Mouse (Mus musculus) T-helper 2 cell (primary cell): ENCODE results near the gene Rbm10.

Experiments
- in situ Hi-C: fragments of 300-600 bp; cut with MboI, MseI; formaldehyde crosslinking; loops from one replicate; pipeline ENCODE4 v1.15.1; 2025; ENCODE audit warnings: high pct_unique_total_duplicates

Gene Rbm10

DNA sequence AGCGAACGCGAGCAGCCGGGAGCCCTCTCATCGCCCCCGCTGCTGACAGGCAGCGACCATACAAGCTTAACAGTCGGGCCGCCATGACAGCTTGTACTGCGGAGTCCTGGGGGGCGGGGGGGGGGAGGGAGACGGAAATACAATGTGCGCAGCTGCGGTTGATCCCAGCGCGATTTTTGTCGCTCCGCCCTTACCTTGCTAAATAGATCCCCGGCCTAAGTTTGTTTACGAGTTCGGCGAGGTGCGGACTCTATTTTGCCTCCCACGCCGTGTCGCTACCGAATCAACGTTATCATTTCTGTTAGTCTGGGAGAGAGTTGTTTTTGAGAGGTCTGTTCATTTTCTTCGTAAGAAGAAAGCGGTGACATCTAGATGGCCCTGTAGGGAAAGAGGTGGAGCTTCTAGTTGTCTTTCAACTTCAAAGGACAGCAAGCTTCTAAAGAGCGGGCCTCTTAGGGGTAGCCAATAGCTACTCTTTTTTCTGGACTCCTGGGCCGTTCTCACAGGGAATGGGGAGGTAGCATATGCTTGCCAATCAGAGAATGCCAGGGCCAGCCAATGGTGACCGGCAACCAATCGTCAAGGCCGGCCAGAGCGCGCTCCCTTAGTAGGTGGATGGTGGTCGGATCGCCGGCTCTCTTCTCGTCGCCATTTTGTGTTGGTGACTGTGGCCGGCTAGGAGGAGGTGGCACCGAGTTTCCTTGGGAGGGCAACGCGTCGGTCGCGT is at the start of gene Rbm10, which contains the start of gene Ndufb11:
Rbm10 (plus strand) TSS at position 328 of the 727 bp plus-strand sequence.
Ndufb11 (minus strand) TSS at position 444 of the 727 bp plus-strand sequence.
- in situ Hi-C loops: no loop called here

DNA sequence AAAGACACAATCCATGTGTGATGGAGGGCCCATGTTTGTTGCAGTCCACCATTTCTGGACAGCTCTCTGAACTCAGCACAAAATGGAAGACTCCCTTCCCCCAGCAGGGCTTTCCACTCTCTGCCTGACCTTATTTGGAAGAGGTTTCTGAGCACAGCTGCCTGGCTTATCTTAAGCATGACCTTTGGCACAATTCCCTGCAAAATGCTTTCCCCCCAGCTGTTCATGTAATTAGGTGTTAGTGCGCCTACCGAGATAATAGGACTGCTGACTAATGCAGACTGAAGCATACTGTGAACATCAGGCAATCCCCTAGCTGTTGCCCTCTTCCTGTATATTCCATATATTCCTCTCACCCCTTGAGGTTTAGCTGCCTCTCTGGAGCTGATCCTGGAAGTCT is 46.3 kb upstream of the Rbm10 start:
- in situ Hi-C loops: loop anchor here (5.0 to 25.0 kb wide), 2 partner anchors 41 to 559 kb away; no protein-coding TSS in a partner anchor

DNA sequence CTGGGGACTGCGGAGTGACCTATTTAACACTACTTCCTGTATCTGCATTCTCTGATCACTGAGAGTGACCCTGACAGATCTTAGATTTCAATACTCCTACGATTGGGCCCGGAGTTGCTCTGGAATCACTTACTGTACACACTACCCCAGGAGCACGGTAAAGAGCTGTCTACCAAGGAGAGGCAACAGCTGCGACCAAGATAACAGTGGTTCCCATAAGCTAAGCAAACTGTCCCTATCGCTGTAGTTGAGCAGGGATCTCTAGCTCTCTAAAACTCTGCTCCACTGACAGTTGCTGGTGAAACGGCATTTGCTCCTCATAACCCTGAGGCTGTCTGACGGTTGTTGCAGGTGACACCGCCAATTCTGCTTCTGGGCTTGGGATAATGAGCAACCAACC is 44.6 kb upstream of the Rbm10 start:
- in situ Hi-C loops: loop anchor here (5.0 to 25.0 kb wide), 2 partner anchors 40 to 560 kb away; no protein-coding TSS in a partner anchor

DNA sequence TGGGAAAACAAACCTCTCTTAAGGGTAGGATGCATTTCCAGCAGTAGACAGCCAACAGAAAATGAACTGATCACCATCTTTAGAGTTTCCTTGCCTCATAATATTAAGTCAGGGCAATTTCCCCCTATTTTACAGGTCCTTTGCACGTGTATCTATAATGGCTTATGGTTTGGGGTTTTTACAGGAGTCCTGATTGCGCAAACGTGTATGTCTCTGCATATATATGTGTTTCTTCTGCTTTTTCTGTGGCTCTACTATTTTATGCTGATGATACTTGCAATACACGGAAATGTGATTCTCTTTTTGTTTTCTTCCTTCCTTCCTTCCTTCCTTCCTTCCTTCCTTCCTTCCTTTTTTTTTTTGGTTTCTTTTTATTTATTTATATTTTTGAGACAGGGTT is 43.4 kb upstream of the Rbm10 start:
- in situ Hi-C loops: loop anchor here (5.0 to 25.0 kb wide), 2 partner anchors 38 to 562 kb away; no protein-coding TSS in a partner anchor

DNA sequence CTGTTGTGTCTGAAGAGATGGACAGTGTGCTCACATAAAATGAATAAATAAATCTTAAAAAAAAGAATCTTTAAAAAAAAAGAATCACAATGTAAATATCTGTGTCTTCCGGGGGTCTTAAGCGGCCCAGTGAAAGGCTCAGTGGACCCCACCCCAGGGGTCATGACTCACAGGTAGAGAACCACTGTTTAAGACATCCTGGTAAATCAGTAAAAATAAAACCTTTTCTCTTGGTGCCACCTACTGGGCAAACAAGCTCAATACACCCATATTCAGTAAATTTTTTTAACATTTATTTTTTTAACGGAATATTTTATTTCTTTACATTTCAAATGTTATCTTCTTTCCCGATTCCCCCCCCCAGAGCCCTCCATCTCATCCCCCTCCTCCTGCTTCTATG is 29.3 kb upstream of the Rbm10 start:
- in situ Hi-C loops: no loop called here

DNA sequence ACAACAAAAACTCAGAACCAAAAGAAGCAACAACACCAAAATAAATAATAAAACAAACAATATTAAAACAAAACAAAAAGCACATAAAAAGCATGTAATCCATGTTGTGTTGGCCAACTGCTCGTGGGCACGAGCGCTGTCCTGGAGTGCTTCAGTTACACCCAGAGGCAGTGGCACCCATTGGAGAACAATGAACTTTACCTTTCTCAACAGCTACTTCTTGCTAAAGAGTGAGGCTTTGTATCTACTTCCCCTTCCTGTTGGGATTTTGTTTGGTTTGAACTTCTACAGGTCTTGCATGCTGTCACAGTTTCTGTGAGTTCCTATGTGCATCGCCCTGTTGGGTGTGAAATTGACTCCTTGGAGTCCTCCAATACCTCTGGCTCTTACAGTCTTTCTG is 8.8 kb upstream of the Rbm10 start:
- in situ Hi-C loops: no loop called here

DNA sequence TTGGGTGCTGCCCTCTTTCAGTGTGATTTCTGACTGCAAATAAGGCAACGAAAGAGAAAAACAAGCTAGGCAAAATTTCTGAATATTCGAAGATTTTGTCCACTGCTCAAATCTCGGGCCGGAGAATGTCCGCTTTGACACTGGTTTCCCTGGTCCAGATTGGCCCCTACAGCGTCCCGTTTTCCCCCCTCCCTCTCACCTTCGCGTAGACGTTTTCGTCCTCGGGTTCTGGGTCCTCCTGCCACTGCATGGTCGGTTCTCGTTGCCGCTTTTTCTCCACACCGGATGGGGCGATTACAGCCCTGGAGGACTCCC is 485 bp upstream of the Rbm10 start:
- in situ Hi-C loops: no loop called here

DNA sequence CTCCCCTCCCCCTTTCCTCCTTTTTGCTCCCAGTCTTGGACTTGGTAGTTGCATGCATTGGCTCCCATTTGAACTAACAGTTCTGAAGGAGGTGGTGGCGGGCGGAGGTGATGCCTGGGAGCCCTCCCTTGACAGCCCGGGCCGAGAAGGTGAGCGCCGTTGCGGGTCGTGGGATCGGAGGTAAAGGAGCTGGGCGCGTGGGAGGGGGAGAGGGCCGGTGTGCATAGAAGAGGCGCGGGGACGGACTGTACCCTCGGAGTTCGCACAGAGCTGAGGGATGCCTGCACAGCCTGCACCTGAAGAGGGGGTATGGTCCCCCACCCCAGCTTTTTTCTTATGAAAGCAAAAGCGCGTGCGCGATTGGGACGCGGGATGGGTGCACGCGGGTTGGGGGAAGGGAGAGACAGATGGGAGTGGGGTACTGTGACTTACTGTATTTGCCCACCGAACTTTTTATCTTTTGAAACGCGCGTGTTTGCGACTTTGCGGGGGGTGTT is 648 bp downstream of the Rbm10 start:
- in situ Hi-C loops: no loop called here

DNA sequence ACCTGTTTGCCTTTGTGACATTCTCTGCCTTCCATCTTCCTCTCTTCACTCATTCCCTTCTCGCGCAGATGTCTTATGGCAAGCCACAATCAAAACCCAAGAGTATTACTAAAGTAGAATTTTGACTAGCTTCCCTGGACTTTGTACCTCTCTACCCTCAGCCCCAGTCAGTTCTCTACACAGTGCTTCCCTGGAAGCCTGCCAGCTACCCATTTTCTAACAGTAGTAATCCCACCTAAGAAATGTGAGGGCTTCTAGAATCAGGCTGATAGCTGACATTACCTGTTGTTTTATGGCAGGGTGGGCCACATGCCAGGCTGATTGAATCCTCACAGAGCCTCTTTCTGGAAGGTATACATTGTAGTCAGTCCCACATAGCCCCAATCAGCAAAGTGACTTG is 20.8 kb downstream of the Rbm10 start:
- in situ Hi-C loops: no loop called here

DNA sequence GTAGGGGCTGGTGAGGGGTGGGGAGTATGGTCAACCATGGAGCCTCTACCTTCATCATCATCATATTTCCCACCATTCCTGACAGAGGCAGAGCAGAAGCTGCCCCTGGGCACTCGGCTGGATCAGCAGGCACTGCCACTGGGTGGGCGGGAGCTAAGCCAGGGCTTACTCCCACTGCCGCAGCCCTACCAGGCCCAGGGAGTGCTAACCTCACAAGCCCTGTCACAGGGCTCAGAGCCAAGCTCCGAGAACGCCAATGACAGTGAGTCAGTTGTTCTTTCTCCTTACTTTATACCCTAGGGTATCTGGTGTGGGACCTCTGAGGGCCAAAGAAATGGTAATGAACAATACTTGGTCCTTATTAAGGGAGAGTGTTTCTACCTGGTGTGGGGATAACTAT is 27.5 kb downstream of the Rbm10 start:
- in situ Hi-C loops: no loop called here

DNA sequence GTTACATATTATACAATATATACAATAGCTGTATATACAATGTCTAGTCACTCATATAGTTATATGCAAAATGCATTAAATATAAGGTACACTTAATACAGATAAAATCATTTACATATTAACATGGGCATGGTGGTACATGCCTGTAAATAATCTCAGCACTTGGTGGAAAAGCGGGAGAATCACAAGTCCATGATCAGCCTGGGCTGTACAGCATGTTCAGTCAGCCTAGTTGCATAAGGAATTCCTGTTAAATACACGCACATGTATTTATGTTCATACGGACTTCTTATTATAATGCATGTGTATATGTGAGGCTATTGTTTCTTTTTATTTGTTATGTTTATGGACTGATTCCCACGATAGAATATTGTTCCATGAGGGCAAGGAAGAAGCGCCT is 40.3 kb downstream of the Rbm10 start:
- in situ Hi-C loops: no loop called here

DNA sequence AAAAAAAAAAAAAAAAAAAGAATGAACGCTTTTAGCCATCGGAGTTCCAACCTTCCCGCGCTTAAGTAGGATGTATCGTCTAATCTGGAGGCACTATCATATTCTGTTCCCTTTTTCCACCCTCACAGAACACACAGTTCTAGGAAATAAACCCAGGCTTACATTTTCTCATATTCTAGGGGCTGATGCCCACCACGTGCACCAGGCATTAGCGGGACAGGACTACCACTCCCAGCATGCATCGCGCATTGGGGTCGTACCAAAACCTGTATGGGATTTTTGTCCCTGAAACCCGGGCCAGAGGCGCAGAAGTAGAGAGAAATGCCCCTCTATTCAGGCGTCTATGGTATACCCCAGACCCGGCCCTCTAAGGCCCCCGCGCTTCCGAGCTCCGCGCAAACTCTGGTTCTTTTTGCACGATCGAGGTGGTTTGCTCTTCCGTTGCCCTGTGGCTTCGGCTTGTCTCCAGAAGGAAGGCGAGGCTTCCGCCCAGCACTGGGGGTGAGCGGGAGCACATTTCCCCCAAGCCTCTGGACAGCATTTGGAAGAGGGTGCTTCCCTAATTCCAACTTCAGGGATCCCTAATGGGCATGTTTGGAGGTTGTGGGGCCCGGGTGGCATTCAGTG is 40.8 kb downstream of the Rbm10 start, which contains the start of gene Uba1:
Uba1 (plus strand) TSS at position 301 of the 627 bp plus-strand sequence.
- in situ Hi-C loops: no loop called here

DNA sequence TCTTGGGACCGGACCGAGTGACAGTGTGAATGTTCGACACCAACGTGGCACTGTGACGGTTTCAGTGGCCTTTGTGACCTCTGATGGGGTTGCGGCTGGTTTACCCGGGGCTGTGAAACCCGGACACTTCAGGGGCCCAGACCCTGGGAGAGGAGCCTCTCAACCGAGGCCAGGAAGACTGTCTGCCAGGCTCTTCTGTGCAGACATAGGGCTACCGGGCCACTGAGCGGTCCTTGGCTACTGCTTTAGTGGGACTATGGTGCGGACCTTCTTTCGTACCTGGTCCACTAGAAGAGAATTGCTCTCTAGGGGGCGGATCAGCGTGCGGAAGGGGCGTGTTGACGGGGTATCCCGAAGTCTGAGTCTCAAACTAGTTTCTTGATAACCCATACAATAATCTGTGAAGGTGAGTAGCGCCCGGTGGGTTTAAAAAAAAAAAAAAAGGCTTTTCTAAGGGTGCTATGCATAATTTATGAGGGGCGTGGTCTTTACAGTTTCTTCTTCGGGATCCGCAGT is 41.6 kb downstream of the Rbm10 start:
- in situ Hi-C loops: no loop called here

DNA sequence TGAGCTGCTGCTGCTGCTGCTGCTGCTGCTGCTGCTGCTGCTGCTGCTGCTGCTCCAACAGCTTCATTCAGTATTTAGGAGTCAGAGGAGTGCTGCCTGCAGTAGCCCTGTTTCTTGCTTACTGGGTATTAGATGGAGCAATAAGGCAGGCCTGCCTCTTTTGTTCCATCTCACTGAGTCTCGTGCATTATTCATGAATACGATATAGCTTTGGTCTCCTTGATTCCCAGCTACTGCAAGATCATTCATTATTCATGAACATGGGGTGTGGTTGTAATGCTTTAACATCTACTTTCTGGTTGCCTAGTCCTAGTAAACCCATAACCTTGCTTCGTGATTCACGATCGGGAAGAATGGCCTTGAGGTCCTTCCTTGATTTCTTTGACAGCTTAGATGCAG is 45.0 kb downstream of the Rbm10 start:
- in situ Hi-C loops: loop anchor here (10.0 kb wide), 1 partner anchor 142 kb away; no protein-coding TSS in a partner anchor

DNA sequence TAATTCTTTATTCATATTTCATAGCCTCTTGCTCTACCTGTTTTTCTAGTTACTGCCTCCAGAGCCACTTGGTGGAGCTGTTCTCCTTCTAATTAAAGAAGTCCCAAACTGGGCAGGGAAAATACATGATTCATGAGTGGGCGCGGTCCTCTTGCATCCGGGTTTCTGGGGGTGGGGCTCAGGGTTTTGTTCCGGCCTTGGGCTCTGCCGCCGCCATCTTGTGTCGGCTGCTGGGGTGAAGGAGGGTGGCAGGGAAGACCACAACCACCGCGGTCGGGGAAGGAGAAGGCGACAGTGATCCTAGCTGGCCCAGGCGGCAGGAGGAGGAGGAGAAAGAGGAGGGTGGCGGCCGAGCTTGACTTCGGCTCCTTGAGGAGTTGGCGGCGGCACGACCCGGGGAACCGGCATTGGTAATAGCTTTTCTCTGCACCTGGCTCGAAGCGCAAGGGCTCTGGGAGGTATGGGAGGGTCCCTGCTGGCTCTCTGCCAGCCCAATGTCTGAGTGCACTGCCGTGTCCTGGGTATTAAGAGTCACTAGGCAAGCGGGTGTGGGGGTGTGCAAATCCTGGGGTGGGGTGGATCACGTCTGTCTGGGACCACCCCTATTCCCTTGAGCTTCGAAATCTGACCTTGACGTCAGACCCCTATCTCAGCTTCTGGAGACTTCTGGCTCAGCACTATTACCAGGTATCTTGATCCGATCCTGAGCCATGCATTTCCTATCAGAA is 45.6 kb downstream of the Rbm10 start:
- in situ Hi-C loops: loop anchor here (10.0 kb wide), 1 partner anchor 142 kb away; no protein-coding TSS in a partner anchor

DNA sequence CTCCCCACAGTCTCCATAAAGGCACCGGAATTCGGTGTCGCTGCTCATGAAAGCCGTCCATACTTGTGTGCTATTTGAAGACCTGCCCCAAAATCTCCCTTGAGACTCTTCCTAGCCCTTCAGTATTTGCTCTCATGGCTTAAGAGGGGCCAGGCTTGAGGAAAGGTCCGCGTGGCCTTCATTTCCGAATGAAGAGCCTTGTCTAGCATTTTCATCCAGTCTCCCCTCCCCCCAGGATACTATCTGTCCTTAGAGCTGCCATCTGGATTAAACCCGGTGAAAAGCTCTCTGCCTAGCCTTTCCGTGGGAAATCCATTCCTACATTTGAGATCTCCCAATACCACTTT is 46.1 kb downstream of the Rbm10 start:
- in situ Hi-C loops: loop anchor here (10.0 kb wide), 1 partner anchor 141 kb away; no protein-coding TSS in a partner anchor

DNA sequence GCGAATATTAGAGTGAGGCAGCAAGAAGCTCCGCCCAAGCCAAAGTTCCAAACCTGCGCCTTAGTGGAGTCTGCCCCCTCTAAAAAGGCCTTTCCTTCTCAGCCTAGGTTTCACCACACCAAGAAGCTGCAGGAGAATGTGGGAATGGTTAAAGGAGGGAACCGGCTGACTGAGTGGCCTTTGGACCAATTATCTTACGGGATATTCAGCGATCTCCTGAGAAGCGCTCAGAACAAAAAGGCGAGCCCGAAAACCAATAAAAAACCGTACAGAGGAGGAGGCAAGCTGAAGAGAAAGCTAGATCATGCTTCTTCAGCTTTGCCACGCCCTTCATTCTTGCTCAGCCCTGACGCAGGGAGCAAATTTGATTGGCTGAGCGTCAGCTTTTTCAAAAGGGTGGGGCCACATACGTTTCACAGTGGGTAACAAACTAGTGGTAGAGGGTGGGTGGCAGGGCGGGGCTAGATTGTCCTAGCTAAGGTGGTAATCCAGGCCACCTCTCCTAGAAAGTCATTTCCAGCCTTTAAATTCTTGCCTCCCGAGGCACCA is 70.3 kb downstream of the Rbm10 start, which contains the start of gene Cdk16:
Cdk16 (plus strand) TSS at position 436 of the 549 bp plus-strand sequence.
- in situ Hi-C loops: no loop called here

DNA sequence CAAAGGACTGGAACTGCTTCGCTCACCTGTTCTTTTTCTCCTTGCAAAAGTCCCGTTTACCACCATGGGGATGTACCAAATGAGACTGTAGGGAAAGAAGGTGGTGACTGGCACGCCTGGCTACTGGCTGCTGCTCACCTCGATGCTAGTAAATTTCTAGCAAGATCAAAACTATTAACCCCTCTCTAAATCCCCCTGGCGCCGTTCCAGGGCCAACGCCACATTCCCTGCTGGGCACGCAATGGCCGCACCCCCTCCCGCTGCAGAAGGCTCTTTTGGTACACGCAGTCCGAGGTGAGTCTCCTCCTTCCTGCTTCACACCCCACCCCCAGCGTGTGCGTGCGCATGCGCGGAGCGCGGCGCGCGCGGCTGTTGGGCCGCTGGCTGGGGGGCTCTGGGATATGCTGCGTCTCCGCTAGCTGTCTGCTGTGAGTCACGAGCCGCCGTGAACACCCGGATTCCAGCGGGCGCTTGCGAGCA is 70.8 kb downstream of the Rbm10 start:
- in situ Hi-C loops: no loop called here

DNA sequence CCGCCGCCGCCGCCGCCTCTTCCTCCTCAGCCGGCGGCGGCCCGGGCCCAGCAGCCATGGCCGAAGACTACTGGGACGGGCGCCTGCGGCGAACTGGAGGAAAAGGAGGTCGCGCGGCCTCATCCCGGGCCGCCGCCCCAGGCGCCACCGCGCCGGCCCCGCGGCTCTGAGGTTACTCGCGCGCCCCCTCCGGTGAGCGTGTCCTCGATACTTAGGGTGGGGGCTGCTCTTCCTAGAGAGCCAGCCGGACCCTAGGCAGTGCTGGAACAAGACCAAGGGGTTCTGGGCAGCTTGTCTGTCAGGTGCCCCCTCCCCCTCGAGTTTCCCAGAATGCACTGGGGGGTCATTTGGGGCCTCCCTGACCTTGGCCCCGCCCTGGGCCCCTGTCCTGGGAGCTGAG is 71.3 kb downstream of the Rbm10 start:
- in situ Hi-C loops: no loop called here

DNA sequence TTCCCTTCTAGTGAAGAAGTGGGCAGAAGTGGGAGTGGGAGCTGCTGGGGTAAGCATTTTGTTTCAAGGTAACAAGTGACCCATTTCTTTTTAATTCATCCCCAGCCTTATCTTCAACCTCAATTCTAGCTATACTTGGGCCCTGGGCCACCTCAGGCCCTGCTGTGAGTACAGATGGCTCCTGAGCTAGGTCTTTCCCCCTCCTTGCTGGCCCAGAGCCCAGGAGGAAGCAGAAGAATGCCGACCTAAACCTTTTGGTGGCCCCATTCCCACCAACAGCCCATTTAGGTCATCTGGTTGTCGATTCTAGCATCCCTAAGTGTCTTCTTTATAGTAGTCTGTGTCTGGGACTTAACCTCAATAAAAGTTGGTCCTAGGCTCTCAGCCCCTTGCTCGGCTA is 74.3 kb downstream of the Rbm10 start:
- in situ Hi-C loops: loop anchor here (5.0 kb wide), 2 partner anchors 46 to 91 kb away; no protein-coding TSS in a partner anchor

DNA sequence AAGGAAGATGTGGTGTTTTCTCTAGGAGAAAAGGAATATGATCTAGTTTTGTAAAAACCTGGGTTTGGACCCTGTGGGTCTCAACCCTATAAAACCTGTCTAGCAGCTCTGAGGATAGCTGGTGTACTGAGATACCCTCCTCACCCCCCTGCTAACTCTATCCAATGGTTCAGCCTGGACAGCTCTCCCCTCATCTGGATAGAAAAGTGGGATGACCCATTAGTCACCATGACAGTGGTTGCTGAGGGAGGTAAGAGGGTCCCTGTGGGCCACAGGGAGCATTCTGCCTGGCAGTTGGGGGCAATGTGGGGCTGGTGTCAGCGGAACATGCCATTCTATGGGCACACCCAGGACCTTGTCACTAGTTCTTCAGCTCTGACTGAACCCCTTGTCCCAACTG is 75.3 kb downstream of the Rbm10 start:
- in situ Hi-C loops: loop anchor here (5.0 kb wide), 2 partner anchors 45 to 90 kb away; no protein-coding TSS in a partner anchor
